Mouse (Mus musculus): ENCODE data around the gene Fam173a. TPM values are rescaled to one million over a fixed set of nuclear protein-coding genes. Genes with fewer than 3 reads are reported as not detected.

The Fam173a gene
- polyA plus RNA-seq, 1 experiment from 2014 or later, result 58.4 TPM

DNA sequence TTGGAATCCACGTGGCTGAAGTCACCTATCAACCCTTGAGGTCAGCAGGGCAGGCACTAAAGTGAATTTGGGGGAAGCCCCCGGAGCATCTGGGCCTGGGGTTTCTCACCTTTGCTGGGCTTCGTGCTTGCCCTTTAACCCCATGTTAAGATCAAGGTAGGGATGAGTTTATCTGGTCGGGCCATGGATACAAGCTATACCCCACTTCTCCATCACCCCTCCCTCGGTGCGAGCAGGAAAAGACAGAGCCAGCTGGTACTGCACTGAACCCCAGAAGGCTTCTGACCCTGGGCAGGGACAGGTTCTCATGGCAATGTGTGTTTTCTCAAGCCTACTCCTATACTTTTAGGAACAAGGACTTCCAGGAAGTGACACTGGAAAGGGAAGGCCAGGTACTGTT lies 11.4 kb downstream of the Fam173a start:
- ATAC-seq (replicated peaks; ENCODE audit: insufficient number of reproducible peaks, low FRiP score, low TSS enrichment, low read depth) (no peak), DNase-seq (ENCODE audit: low spot score) (no peak)
- no peak overlapping the region for H3K27ac ChIP-seq (replicated peaks; ENCODE audit: low read depth, low read length)
- peaks cover 5% of the 10 kb centered on the region; the same call in 1 of the 2 replicates for H3K4me1 ChIP-seq (ENCODE audit: control insufficient read depth, insufficient read depth, low read length)
- 83% methylated on average over 6 of the region's 6 CpGs for WGBS
- H3K4me3 ChIP-seq (ENCODE audit: low read depth, low read length), result no peak overlapping the region
- H3K27me3 ChIP-seq (ENCODE audit: control insufficient read depth, insufficient read depth, low read length), result no peaks in the 10 kb centered on the region
- no peaks in the 10 kb centered on the region for H3K9me3 ChIP-seq (replicated peaks; ENCODE audit: control insufficient read depth, low read length)
- peaks cover 15% of the 10 kb centered on the region for H3K36me3 ChIP-seq (replicated peaks; ENCODE audit: control insufficient read depth, insufficient read depth, low read depth, low read length)
- H3K4me2 ChIP-seq (ENCODE audit: low read depth, low read length), result no peak overlapping the region
- H3K9ac ChIP-seq (replicated peaks; ENCODE audit: low read length), result no peak overlapping the region

DNA sequence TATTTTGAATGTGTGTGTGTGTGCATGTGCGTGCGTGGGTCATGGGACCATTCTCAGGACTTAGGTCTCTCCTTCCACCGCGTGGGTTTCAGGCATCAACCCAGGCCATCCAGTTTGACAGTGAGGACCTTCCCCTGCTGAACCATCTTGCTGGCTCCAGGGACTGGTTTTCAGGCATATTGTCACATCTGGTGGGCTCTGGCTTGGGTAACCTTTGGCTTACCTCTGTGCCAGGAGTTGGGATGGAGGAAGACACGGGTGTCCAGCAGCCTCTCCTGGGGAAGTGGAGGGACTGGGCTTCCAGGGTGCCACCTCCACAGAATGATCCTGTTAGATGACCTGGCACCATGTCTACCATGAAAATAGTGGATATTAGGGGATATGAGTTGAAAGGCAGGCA lies 14.8 kb downstream of the Fam173a start:
- Histone ChIP-seq H3K27ac (replicated peaks; ENCODE audit: low read depth, low read length) (no peak overlapping the region), H3K4me2 (ENCODE audit: low read depth, low read length) (no peak overlapping the region), H3K4me3 (ENCODE audit: low read depth, low read length) (no peak overlapping the region), H3K4me1 (ENCODE audit: control insufficient read depth, insufficient read depth, low read length) (peaks cover 3% of the 10 kb centered on the region), H3K9me3 (replicated peaks; ENCODE audit: control insufficient read depth, low read length) (no peaks in the 10 kb centered on the region), H3K36me3 (replicated peaks; ENCODE audit: control insufficient read depth, insufficient read depth, low read depth, low read length) (peaks cover 12% of the 10 kb centered on the region), H3K9ac (replicated peaks; ENCODE audit: low read length) (no peak overlapping the region), H3K27me3 (ENCODE audit: control insufficient read depth, insufficient read depth, low read length) (no peaks in the 10 kb centered on the region)
- DNase-seq (ENCODE audit: low spot score) (no peak), ATAC-seq (replicated peaks; ENCODE audit: insufficient number of reproducible peaks, low FRiP score, low TSS enrichment, low read depth) (no peak)
- 88% methylated on average over 5 of the region's 5 CpGs for WGBS

DNA sequence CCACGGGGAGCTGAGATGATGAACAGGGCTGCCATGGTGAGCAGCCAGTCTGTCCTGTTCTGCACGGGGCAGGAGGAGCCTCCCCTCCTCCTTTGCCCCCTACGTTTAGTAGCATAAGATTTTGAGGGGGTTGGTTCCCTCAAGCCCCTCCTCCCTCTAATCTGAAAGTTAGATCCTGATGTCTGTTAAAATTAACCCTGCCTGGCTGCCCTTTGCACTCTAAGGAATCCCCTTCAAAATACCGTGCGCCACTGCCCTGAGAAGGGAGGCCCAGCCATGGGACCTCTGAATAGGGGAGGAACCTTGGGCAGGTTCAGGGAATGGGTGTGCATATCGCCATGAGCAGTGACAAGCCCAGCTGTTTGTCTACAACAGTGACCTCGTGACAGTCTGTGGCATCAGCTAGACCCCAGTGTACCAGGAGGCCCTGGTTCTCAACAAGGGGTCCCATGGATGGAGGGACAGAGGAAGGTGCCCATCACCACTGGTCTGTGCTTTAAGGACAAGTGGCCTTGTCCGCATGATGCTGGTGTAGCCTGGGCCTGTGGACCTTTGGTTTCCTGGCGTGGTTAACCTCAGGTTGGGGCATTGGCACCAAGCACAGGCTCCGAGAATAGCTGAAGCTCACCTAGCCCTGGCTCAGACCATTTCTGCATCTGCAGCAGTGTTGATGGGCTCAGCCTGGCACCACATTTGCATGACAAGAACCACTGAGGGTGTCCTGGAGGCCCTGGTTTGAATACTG lies 17.2 kb downstream of the Fam173a start:
- WGBS, result 78% methylated on average over 10 of the region's 10 CpGs
- Histone ChIP-seq H3K27ac (replicated peaks; ENCODE audit: low read depth, low read length) (no peak overlapping the region), H3K4me3 (ENCODE audit: low read depth, low read length) (no peak overlapping the region), H3K36me3 (replicated peaks; ENCODE audit: control insufficient read depth, insufficient read depth, low read depth, low read length) (no peaks in the 10 kb centered on the region; the same call in 1 of the 2 replicates), H3K4me1 (ENCODE audit: control insufficient read depth, insufficient read depth, low read length) (peaks cover 3% of the 10 kb centered on the region), H3K4me2 (ENCODE audit: low read depth, low read length) (no peak overlapping the region), H3K27me3 (ENCODE audit: control insufficient read depth, insufficient read depth, low read length) (no peaks in the 10 kb centered on the region), H3K9me3 (replicated peaks; ENCODE audit: control insufficient read depth, low read length) (no peaks in the 10 kb centered on the region), H3K9ac (replicated peaks; ENCODE audit: low read length) (no peak overlapping the region)
- no peak for ATAC-seq (replicated peaks; ENCODE audit: insufficient number of reproducible peaks, low FRiP score, low TSS enrichment, low read depth)
- DNase-seq (ENCODE audit: low spot score), result no peak

DNA sequence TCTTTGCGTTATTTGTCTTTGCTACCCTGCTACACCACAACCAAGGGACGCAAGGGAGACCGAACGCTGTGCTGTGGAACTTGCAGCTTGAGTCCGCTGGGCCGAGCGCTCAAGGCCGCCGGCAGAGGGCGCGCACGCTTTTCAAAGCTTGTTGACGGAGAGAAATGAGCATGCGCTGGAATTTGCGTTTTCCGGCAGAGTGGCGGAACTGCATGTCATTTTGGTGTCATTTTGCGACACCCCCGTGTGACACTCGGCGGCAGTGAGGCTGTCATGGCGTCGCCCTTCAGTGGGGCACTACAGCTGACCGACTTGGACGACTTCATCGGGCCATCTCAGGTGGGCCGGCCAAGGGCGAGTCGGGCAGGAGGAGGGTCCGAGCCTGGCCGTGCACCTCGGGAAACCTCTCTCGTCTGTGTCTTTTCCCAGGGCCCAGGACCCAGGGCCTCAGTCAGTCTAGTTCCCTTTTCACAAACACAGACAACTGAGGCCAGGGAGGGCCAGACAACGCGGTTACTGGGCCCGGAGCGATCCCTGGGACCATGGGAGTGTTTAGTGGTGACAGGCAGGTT lies 19.1 kb downstream of the Fam173a start, which contains the start of gene Narfl:
TSS of gene Narfl (plus strand) at position 228 of the 572 bp plus-strand sequence.
- Histone ChIP-seq H3K27me3 (ENCODE audit: control insufficient read depth, insufficient read depth, low read length) (no peaks in the 10 kb centered on the region), H3K4me1 (ENCODE audit: control insufficient read depth, insufficient read depth, low read length) (peaks cover 3% of the 10 kb centered on the region), H3K36me3 (replicated peaks; ENCODE audit: control insufficient read depth, insufficient read depth, low read depth, low read length) (no peaks in the 10 kb centered on the region; the same call in 1 of the 2 replicates), H3K4me2 (ENCODE audit: low read depth, low read length) (peak within 1 kb of the TSS; percentile 78), H3K9ac (replicated peaks; ENCODE audit: low read length) (peak within 1 kb of the TSS; percentile 78), H3K4me3 (ENCODE audit: low read depth, low read length) (peak within 1 kb of the TSS; percentile 75), H3K27ac (replicated peaks; ENCODE audit: low read depth, low read length) (no peak within 1 kb of the TSS), H3K9me3 (replicated peaks; ENCODE audit: control insufficient read depth, low read length) (no peaks in the 10 kb centered on the region)
- peak; percentile 98 for DNase-seq (ENCODE audit: low spot score)
- under 1% methylated on average over 37 of the region's 37 CpGs for WGBS
- ATAC-seq (replicated peaks; ENCODE audit: insufficient number of reproducible peaks, low FRiP score, low TSS enrichment, low read depth), result peak; percentile 72

DNA sequence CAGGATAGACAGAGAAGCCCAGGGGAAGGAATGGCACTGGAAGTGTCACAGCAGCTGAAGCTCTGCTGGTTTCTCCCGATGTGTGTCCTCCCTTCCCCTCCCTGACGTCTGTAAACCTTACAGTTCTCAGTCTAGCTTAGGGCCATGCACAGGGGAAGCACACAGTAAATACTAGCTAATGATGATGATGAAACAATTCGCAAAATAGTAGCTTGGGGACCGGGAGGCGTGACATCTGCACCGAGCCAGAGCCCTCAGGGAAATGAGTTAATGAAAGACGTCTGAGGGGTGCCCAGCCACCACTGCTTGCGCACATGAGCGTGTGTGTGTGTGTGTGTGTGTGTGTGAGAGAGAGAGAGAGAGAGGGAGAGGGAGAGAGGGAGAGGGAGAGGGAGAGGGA lies 23.4 kb downstream of the Fam173a start:
- WGBS, result 50% methylated on average over 9 of the region's 9 CpGs
- Histone ChIP-seq H3K9me3 (replicated peaks; ENCODE audit: control insufficient read depth, low read length) (no peaks in the 10 kb centered on the region), H3K27ac (replicated peaks; ENCODE audit: low read depth, low read length) (no peak overlapping the region), H3K4me1 (ENCODE audit: control insufficient read depth, insufficient read depth, low read length) (peaks cover 3% of the 10 kb centered on the region), H3K36me3 (replicated peaks; ENCODE audit: control insufficient read depth, insufficient read depth, low read depth, low read length) (no peaks in the 10 kb centered on the region), H3K27me3 (ENCODE audit: control insufficient read depth, insufficient read depth, low read length) (no peaks in the 10 kb centered on the region), H3K9ac (replicated peaks; ENCODE audit: low read length) (no peak overlapping the region), H3K4me3 (ENCODE audit: low read depth, low read length) (no peak overlapping the region), H3K4me2 (ENCODE audit: low read depth, low read length) (no peak overlapping the region)
- no peak for ATAC-seq (replicated peaks; ENCODE audit: insufficient number of reproducible peaks, low FRiP score, low TSS enrichment, low read depth)
- no peak for DNase-seq (ENCODE audit: low spot score)

DNA sequence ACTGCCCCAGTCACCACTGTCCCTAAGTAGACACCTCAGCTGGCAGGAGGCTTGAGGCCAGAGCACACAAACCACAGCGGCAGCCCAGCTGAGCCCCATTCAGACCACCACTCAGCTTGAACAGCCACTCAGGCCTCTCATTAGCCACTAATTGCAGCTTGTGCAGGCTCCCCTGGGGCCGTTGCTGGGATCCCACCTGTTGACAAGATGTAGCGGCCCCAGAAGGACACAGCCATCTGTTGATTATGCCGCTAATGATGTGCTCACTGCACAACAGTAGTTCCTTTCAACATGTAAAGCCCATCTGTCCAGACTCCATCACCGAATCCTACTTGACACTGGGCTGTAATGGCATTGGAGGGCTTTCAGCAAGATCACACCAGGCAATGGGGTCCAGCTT lies 26.8 kb downstream of the Fam173a start:
- ATAC-seq (replicated peaks; ENCODE audit: insufficient number of reproducible peaks, low FRiP score, low TSS enrichment, low read depth) (peak; percentile 69), DNase-seq (ENCODE audit: low spot score) (peak; percentile 27)
- no peaks in the 10 kb centered on the region for H3K27me3 ChIP-seq (ENCODE audit: control insufficient read depth, insufficient read depth, low read length)
- no peak overlapping the region for H3K9ac ChIP-seq (replicated peaks; ENCODE audit: low read length)
- no peak overlapping the region for H3K4me2 ChIP-seq (ENCODE audit: low read depth, low read length)
- WGBS, result 43% methylated on average over 5 of the region's 5 CpGs
- no peaks in the 10 kb centered on the region for H3K4me1 ChIP-seq (ENCODE audit: control insufficient read depth, insufficient read depth, low read length)
- H3K4me3 ChIP-seq (ENCODE audit: low read depth, low read length), result no peak overlapping the region
- no peak overlapping the region for H3K27ac ChIP-seq (replicated peaks; ENCODE audit: low read depth, low read length)
- H3K9me3 ChIP-seq (replicated peaks; ENCODE audit: control insufficient read depth, low read length), result no peaks in the 10 kb centered on the region
- H3K36me3 ChIP-seq (replicated peaks; ENCODE audit: control insufficient read depth, insufficient read depth, low read depth, low read length), result no peaks in the 10 kb centered on the region

DNA sequence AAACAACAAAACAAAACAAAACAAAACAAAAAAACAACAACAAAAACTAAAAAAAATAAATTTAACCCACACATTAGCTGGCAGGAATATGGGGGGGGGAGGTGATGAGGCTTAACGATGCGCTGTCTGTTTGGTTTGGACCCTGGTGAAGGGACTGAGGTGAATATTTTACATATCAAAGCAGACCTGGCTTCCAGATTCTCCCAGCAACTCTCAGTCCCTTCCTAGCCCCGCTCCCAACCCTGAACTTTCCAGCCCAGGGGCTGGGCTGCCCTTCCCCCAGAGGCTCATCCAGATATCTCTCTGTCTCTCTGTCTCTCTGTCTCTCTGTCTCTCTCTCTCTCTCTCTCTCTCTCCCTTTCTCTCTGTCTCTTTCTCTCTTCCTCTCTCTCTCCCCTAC lies 30.1 kb downstream of the Fam173a start:
- Histone ChIP-seq H3K27ac (replicated peaks; ENCODE audit: low read depth, low read length) (no peak overlapping the region), H3K4me1 (ENCODE audit: control insufficient read depth, insufficient read depth, low read length) (no peaks in the 10 kb centered on the region), H3K4me3 (ENCODE audit: low read depth, low read length) (no peak overlapping the region), H3K9me3 (replicated peaks; ENCODE audit: control insufficient read depth, low read length) (no peaks in the 10 kb centered on the region), H3K27me3 (ENCODE audit: control insufficient read depth, insufficient read depth, low read length) (no peaks in the 10 kb centered on the region), H3K9ac (replicated peaks; ENCODE audit: low read length) (no peak overlapping the region), H3K36me3 (replicated peaks; ENCODE audit: control insufficient read depth, insufficient read depth, low read depth, low read length) (no peaks in the 10 kb centered on the region), H3K4me2 (ENCODE audit: low read depth, low read length) (no peak overlapping the region)
- WGBS, result 55% methylated on average over 3 of the region's 3 CpGs
- no peak for ATAC-seq (replicated peaks; ENCODE audit: insufficient number of reproducible peaks, low FRiP score, low TSS enrichment, low read depth)
- DNase-seq (ENCODE audit: low spot score), result no peak

DNA sequence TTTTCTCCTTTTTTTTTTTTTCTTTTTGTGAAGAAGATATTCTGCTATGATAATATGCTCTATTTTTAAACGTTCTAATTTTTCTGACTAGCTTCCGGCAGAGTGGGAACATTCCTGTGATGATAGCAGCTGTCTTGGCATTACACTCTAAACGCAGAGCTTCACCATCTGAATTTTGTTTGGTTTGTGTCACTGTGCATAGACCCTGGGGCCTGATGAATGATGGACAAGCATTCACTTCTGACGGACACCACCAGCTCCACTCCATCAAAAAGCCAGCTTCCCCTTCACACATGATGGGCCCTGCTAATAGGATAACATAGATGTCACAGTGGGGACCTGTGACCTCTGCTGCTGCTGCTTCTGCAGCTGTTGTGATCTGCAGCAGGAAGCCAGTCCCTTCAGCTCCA lies 31.1 kb downstream of the Fam173a start:
- Histone ChIP-seq H3K36me3 (replicated peaks; ENCODE audit: control insufficient read depth, insufficient read depth, low read depth, low read length) (no peaks in the 10 kb centered on the region), H3K9ac (replicated peaks; ENCODE audit: low read length) (no peak overlapping the region), H3K4me1 (ENCODE audit: control insufficient read depth, insufficient read depth, low read length) (no peaks in the 10 kb centered on the region), H3K27ac (replicated peaks; ENCODE audit: low read depth, low read length) (no peak overlapping the region), H3K9me3 (replicated peaks; ENCODE audit: control insufficient read depth, low read length) (no peaks in the 10 kb centered on the region), H3K4me2 (ENCODE audit: low read depth, low read length) (no peak overlapping the region), H3K4me3 (ENCODE audit: low read depth, low read length) (no peak overlapping the region), H3K27me3 (ENCODE audit: control insufficient read depth, insufficient read depth, low read length) (no peaks in the 10 kb centered on the region)
- WGBS, result 50% methylated on average over 4 of the region's 4 CpGs
- ATAC-seq (replicated peaks; ENCODE audit: insufficient number of reproducible peaks, low FRiP score, low TSS enrichment, low read depth) (no peak), DNase-seq (ENCODE audit: low spot score) (no peak)
